Mouse (Mus musculus) layer of hippocampus, adult 8-10 months (tissue): Measurements from ENCODE around the gene Tmem72. TPM values are rescaled to one million over a fixed set of nuclear protein-coding genes. Genes with fewer than 3 reads are reported as not detected.

Experiments
- DNase-seq, 2 experiments: peaks; one replicate each; pipeline ENCODE4 v3.0.0; 2022; ENCODE audit warnings: low spot score in 2 of 2
- total RNA-seq, 4 experiments: library from RNA; stranded (reverse); gene quantifications; 2 replicates each; pipeline ENCODE4 v1.2.4; 2022

The Tmem72 gene
- total RNA-seq, result under 1 TPM; 0.53 to 0.82 (median 0.66) TPM

DNA sequence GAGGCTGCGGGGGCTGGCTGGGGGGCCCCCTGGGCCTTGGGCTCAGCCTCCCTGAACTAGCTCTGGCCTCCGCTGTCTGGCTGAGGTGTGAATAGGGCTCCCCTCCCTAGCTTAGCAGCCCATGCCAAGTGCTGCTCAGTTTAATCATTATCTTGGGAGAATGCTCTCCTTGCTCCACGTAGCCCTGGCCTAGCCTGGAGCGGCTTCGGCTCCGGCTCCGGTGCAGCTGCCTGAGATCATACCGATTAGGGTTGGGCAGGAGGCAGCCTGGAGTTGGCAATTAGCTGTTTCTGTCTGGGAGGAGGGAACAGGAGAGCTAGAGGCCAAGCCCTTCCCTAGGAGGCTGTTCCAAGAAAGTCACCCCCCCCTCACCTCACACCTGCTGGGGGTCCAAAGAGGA is at the start of gene Tmem72:
Tmem72 (minus strand) TSS at position 248 of the 400 bp plus-strand sequence.
- DNase-seq, result no peak

GRCm38 (mm10) chr6:116764524-116764923 is 47.8 kb upstream of the Tmem72 start:
- DNase-seq, result no peak

GRCm38 (mm10) chr6:116762333-116762732 is 45.6 kb upstream of the Tmem72 start:
- DNase-seq, result no peak

GRCm38 (mm10) chr6:116760181-116760580 is 43.5 kb upstream of the Tmem72 start:
- no peak for DNase-seq

DNA sequence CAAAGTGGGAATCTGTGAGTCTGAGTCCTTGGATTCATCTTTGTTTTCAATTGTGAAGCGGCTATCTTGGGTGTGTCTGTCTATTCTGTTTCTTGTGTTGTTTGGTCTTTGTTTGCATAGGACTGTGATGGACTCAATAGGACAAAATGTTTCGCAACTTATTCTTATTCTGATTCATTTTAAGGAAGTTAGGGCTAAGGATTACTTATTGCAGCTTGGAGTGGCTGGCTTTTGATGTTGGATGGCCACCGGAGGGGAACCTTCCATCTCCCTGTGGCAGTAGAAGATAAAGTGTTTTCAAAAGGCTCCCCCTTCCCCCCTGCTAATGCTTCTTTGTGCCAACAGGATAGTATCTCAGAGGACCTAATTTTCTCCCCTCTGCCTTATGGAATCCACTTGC is 39.7 kb upstream of the Tmem72 start:
- DNase-seq, result no peak

DNA sequence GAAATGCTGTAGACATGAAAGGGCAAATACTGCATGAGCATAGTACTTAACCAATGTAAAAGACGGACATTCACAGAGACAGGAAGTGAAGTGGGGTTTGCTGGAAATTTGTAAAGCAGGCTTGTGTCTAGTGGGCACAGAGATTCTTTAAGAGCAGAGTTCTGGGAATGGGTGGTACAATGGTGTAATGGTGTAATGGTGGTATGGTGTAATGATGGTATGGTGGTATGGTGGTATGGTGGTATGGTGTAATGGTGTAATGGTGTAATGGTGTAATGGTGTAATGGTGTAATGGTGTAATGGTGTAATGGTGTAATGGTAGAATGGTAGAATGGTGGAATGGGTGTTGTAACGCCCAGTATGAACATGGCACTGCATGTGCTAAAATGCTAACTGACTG is 21.3 kb upstream of the Tmem72 start:
- no peak for DNase-seq

GRCm38 (mm10) chr6:116735361-116735760 is 18.6 kb upstream of the Tmem72 start:
- DNase-seq, result no peak

GRCm38 (mm10) chr6:116733577-116733976 is 16.9 kb upstream of the Tmem72 start:
- no peak for DNase-seq

DNA sequence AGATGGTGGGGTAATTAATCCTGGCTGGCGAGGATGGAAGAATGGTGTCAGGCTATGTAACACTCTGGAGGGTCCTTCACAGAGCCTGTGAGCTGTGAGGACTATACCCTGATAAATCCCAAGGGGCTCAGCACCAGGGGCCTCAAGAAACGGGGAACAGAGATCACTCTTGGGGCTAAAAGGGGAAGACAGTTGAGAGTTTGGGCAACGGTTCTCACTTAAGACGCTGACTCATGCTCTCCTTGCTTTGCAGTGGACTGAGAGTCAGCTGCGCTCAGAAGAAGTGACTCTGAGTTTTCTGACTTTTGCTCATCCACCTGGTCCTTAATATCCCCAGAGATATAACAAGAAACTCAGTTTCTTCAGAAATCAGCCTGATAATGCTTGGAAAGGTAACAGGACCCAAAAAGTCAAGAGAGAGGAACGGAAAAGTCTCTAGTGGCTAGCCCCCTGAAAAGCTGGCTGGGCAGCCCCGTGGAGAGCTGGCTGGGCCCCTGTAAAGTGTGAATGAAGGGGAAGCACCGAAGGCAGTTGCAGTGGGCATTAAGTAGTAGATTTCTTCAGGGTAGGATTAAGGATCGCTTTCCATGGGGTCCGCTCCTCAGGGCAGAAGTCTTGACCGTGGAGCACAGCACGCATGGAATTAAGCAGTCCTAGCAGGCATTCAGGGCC is 7.9 kb upstream of the Tmem72 start:
- DNase-seq, result no peak

DNA sequence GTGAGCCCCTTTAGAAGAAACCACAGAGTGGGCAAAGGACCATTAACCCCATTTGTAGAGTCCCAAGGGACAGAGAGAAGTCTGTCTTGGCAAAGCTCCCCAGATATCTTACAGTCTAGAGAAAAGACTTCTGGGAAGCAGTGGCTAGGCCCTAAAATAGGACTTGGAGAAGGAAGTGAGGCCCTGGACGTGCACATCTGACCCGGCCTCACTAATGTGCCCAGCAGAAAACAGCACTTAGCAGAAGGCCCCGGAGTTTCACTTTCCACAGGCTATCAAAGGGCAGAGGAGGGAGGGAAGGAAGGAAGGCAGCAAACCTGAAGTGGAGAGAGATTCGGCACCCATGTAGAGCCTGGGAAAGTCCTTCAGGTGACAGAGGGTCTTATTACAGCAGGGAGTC is 2.2 kb upstream of the Tmem72 start:
- no peak for DNase-seq

DNA sequence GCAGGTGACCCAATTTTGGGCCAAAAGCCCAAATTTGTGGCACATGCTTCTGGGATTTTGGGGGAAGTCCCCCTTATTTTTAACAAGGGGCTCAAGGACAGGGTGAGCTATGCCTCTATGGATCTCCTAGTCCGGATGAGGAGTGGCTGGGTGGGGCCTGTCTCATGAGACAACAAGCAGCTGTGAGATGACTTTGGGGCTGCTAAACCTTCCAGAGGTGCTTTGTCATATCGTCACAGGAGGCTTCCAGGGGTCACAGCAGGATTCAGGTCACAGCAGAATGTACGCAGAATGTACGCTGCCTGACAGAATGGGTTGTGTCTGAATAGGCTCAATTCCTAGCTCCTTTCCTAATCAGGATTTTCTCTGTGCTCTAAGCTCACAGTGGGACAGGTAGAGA is 1.6 kb upstream of the Tmem72 start:
- DNase-seq, result no peak

- no peak for DNase-seq
Observed at GRCm38 (mm10) chr6:116717851-116718250, 1.1 kb upstream of the Tmem72 start.

- no peak for DNase-seq
Observed at GRCm38 (mm10) chr6:116715166-116715565, 1.5 kb downstream of the Tmem72 start.

DNA sequence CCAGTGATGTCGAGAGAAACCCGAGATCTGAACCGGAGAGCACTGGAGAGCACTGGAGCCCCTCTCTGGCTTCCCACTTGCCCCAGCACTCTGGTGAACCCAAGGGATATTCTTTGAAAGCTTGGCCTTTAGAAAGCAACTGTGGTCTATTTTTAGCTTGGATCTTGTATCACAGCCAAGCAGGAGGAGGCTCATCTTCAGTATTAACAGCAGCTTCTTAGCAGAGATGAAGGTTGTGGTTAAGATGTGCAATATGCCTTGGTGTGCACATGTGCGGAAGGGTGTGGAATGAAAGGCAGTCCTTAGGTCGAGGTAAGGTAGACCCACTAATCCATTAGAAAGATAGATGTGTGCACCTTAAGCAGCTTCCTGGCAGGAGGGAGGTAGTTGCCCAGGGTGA is 2.1 kb downstream of the Tmem72 start:
- DNase-seq, result no peak

GRCm38 (mm10) chr6:116713966-116714365 is 2.7 kb downstream of the Tmem72 start:
- DNase-seq, result no peak

GRCm38 (mm10) chr6:116712503-116712902 is 4.2 kb downstream of the Tmem72 start:
- DNase-seq, result no peak

- no peak for DNase-seq
Observed at GRCm38 (mm10) chr6:116712062-116712461, 4.7 kb downstream of the Tmem72 start.

DNA sequence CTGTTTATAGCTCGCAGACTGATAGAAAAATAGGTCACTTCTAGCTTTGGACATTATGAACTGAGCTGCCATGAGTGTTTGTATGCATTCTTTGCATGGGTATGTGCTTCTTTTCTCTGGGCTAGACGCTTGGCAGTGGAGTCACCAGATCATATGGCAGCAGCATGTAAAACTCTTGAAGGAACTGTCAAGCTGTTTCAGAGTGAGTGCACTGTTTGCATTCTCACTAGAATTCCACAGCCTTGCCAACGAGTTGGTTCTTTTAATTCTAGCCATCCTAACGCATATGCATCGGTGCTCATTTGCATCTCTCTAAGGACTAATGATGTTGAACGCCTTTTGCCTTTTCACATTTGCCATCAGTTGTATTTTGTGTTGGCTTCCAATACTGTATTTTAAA is 12.4 kb downstream of the Tmem72 start:
- DNase-seq, result no peak

- no peak for DNase-seq
Observed at GRCm38 (mm10) chr6:116700821-116701220, 15.9 kb downstream of the Tmem72 start.

- no peak for DNase-seq
Observed at GRCm38 (mm10) chr6:116697896-116698425, 18.8 kb downstream of the Tmem72 start.

DNA sequence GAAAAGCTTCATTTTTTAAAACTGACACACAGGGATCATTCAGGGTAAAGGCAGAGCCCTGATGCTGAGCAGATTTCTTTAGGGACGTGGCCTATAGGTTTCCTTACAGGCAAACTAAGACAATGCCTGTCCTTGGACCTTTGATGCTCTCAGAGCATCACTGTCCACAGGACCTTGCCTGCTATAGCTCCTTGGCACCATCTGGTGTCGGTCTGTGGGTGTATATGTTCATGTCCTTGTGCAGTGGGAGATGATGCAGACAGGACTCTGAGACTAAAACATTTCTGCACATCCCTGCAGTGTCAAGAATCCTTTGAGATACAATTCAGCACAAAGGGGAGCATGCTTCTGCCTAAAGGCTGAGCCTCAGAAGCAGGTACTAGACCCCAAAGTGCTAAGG is 19.3 kb downstream of the Tmem72 start:
- no peak for DNase-seq

DNA sequence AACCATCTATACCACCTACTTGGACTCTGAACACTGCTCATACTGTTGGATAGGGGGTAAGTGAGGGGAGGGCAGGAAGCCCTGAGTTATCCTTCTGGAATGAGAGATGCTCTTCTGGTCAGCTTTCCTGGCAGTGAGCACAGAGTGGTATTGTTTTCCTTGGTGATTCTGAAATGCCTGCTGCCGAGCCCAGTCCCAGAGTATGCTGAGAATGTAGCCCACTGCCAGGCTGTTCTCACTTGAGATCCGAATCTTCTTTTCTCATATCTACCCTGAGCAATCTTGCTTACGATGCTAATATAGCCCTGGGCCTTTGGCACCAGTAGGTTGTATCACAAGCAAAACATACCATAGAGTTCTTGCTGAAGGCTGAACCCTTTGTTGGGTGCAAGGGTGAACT is 22.4 kb downstream of the Tmem72 start:
- no peak for DNase-seq

GRCm38 (mm10) chr6:116693639-116694038 is 23.1 kb downstream of the Tmem72 start:
- DNase-seq, result no peak

GRCm38 (mm10) chr6:116682317-116682716 is 34.4 kb downstream of the Tmem72 start:
- DNase-seq, result no peak
